Mouse (Mus musculus) lung, adult 18-20 months (tissue): ENCODE data around the gene Chst11.

Experiments
- DNase-seq, 2 experiments: peaks; one replicate each; pipeline ENCODE4 v3.0.0; 2022; ENCODE audit warnings: mixed read lengths in 2 of 2

The Chst11 gene

DNA sequence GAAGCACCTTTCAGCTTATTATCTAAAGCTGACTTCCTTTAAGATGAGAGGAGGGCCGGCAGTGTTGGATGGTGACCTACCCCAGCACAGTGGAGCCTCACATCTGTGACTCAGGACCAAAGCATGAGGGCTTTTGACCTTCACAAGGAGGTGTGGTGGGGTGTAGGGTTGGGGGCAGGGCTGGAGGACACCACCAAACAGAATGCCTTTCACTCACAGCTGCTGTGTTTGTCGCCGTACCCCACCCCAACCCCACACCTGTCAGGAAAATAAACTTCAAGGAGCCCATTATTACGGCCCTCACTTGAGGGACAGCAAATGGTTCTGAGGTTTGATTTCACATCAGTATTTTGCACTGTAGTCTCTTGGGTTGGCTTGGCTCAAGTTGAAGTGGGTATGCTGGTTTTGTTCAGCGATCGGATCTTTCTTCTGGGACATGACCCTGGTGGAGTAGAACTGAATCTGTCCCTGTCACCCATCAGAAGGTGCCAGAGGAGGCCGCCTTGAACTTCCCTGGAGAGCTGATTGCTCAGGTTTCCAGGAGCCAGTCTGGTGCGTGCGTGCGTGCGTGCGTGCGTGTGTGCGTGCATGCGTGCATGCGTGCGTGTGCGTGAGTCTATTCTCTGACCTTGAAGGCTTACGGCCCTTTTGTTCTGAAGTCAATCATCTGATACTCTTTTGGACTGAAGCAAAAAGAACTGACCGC lies 51.2 kb downstream of the Chst11 start:
- no peak for DNase-seq

- DNase-seq, result no peak
These were observed 52.9 kb downstream of the Chst11 start for GRCm38 (mm10) chr10:83038166-83038565.

GRCm38 (mm10) chr10:83039414-83039813 lies 54.1 kb downstream of the Chst11 start:
- DNase-seq, result no peak

DNA sequence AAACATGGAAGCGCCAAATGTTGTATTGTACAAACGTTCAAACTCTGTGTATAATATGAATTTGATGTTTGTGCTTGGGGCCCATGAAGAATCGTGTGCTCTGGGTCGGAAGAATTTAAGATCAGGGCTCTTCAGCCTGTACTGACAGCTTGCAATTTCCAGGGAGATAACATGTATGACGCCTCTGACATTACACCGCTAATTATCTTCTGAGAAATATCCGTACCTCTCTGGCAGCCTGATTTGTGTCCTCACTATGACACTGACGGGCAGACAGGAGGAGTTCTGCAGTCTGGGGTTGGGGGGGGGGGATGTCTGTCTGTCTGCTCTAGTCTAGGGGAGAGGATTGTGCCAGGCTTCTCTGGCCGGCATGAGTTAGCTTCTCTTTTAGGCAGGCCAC lies 56.6 kb downstream of the Chst11 start:
- DNase-seq, result no peak

- peak; percentile 69 to 77 for DNase-seq
These were observed 57.5 kb downstream of the Chst11 start for GRCm38 (mm10) chr10:83042613-83043477.

DNA sequence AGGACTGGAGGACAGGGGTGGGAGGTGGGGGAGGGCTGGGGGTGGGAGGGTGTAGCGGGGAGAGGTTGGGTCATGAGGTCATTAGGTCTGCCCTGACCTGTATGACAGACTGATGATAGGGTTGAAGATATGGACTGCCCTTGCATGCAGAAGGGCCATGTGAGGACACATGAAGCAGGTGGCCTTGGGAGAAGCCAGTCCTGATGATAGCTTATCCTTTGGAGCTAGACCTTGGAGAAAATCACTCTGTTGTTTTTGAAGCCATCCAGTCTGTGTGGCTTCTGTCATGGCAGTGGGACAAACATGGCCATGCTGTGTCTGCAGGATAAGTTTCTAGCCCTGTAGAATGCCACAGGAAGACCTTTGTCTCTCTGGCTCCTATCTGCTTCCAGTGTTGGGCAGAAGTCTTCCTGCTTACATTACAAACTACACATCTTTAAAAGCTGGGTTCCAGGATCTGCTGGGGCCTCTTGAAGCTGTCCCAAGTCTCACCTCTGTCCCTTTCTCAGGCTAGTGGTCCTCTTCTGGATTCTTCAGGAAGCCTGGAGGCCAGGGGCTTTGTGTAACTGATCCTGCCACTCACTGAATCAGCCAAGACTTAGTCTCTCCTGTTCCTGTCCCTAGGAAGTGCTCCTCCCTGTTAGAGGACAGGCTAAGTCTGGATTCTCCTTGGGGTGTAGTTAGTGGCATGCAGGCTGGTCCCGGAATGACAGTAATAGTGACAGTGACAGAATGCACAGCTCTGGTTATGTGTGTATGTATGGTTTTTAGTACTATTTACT lies 58.4 kb downstream of the Chst11 start:
- peak in 1 of 2 experiments; percentile 24 for DNase-seq

GRCm38 (mm10) chr10:83049174-83049780 lies 64.0 kb downstream of the Chst11 start:
- no peak for DNase-seq

GRCm38 (mm10) chr10:83053886-83054550 lies 68.7 kb downstream of the Chst11 start:
- DNase-seq, result no peak

DNA sequence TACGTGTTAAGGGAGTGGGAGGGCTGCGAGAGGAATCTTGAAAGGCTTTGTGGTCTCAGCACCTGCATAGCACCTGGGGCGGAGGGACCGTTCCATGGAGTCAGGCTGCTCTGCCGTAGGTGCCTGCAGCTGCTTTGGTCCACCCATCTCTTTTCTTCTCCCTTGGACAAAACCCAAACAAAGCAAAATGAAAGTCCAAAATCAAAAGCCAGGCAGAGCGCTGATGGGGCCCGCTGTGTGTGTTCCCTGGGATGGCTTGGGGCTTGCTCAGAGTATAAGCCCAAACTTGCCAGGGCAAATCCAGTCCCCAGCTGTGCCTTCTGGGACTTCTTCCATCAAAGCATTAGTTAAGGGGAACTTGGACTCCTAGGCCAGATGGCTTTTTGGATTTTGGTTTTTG lies 71.0 kb downstream of the Chst11 start:
- DNase-seq, result no peak

DNA sequence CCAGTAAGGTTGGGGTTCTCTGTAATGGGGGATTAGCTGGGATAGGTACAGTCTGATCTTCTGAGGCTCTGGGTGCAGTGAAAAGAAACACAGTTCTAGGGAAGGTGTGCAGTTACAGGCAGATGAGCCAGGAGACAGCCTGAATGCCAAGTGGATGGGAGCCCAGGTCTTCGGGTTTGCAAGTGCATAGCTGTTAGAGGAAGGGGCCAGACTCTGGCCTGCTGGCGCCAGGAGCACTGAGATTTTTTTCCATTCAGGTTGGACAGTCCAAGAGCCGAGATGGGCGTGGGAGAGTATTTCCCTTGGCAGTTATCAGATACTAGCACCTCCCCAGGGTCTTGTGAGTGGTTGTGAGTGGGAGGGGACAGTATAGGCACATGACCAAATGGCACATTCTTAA lies 71.6 kb downstream of the Chst11 start:
- DNase-seq, result no peak

GRCm38 (mm10) chr10:83060066-83060782 lies 74.9 kb downstream of the Chst11 start:
- no peak for DNase-seq

DNA sequence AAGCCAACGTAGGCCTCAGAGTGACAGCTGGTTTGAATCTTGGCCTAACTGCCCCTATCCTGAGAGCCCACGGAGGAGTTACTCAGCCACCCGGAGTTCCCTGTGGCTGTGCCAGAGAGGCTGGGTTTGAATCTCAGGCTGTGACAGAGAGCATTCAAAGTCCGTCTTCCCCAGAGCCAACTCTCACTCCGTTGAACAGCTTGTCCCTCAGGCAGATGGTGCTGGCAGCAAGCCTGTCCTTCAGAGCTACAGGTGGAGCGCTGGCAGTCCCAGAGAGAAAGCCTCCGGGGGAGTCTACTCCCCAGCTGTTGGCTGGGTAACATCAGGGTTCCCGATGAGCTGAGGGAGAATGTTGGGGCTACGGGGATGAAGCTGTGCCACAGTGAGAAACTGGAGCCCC lies 77.0 kb downstream of the Chst11 start:
- no peak for DNase-seq

DNA sequence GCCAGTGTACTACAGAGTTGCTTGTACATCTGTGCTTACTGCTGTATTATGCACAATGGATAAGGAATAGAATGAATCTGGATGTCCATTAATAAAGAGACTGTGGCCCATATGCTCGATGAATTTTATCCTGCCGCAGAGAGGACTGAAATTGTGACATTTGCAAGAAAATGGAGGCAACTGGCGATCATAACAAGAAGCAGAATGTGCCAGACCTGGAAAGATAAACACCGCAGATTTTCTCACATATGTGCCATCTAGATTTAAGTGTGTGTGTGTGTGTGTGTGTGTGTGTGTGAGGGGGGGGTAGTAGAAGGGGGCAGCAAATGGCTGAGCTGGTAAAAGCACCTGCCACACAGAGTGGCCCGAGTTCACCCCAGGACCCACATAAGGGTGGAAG lies 79.5 kb downstream of the Chst11 start:
- DNase-seq, result no peak

- DNase-seq, result no peak
These were observed 80.9 kb downstream of the Chst11 start for GRCm38 (mm10) chr10:83066159-83066558.

DNA sequence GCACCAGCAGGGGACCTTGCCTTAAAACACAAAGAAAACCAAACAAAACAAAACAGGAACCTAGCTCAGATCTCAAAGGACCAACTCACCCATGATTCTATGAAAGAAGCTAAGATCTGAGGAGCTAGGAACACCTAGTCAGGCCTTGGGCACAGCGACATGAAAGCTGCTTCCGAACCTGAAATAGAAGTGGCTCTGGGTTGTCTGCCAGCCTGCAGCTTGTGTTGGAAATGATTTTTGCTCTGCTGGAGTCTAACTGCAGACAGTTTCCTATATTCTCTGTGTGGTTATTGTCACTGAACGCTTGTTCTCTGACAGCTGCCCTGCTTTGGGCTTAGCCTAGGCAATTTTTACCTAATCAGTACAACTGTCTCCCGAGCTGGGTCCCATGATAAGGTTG lies 82.0 kb downstream of the Chst11 start:
- DNase-seq, result no peak

DNA sequence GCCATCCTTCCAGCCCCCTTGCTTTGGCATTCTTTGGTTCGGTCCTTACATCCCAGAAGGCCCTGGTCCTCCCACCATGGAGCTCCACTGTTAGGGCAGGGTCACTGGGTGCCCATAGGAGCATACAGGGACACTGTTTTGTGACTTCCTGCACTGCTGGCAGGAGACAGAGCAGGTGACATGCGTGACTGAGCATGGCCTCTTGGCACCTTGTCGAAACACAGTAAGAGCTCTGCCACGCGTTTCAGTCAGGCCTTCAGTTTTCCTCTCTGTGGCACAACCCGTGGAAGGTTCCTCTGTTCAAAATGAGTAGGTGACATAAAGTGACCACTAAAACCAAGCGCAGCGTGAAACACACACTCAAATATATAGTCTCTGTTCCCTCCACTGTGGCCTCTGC lies 83.2 kb downstream of the Chst11 start:
- DNase-seq, result no peak

DNA sequence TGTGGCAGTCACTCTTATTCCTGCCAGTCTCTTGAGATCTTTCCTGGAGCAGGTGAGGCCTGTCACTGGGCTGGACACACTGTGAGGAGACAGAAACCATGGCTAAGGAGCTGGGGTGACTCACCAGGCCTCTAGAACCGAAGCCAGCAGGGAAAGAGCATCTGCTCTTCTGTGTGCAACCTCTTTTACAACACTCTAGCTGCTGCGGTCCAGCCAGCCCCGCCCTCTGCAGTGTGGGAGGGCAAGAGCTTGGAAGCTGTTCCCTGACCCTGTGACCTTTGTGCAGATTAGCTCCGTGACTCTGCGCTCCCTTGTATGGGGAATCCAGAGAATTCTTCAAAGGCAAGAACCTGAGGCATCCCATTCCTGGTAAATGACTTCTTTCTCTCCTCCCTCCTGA lies 84.5 kb downstream of the Chst11 start:
- peak; percentile 33 to 51 for DNase-seq

DNA sequence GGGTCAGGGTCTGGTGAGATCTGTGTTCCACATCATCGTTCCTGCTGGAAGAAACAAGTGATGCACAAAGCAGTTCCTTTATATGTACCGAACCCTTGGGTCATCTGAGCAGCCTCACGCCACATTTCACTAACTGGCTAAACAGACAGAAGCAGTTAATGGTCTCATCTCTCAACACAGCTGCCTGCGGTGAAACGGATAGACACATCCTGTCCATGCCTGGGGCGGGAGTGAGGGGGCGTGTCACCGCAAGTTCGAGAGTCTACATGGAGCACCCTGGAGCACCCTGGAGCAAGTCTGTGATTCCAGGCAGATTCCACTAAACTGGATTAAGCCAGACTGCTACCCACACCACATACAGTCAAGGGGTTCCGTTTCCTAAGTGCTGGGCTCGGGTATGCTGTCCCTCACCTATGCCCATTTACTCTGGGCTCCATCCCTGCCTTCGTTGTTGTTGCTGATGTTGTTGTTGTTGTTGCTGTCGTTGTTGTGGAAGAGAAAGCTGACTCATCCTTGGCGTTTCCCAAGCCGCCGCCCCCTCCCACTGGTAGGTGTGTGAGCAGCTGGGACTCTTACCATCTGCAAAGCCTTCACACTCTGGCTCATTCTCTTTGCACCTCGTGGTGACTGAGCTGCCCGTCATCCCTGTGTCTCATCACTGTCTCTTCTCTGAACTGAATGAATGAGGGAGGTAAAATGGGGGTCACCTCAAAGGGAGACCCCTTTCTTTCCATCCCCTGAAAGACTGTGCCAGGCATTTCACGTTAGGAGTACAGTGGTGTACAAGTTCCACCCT lies 86.7 kb downstream of the Chst11 start:
- DNase-seq, result no peak

DNA sequence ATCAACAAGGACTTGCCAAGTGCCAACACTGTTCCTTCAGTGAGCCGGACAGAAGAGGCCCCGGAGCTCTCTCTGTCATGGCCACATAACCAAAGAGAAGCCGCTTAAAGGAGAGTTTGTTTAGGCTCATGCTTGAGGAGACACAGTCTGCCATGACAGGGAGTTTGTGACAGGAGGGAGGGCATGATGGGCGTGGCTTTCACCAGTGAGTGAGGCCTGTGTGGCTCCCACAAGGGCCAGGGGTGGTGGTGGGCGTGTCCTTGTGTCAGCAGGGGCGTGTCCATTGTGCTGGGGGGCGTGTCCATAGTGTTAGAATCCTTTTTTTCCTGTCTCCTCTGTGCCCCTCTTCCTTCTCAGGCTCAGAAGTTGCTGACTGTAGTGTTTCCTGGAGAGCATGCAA lies 87.8 kb downstream of the Chst11 start:
- DNase-seq, result no peak

- DNase-seq, result no peak
These were observed 91.5 kb downstream of the Chst11 start for GRCm38 (mm10) chr10:83076816-83077215.

DNA sequence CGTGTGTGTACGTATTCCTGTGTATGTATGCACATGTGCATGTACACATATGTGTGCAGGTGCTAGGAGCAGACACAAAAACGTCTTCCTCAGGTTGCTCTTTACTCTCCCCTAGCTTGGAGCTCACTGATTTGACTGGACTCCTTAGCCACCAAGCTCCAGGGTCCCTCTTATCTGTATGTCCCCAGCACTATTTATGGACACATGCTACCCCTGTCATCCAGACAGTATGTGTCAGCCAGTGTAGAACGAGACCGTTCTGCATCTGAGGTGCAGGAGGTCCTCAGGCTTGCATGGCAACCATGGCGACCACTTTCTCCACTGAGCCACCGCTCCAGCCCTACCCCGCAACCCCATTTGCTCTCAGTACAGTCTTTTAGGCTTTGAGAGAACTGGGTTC lies 93.4 kb downstream of the Chst11 start:
- DNase-seq, result no peak
